Mouse (Mus musculus) left cerebral cortex, adult 2 months (tissue): ENCODE data around the gene Kif1b. TPM values are rescaled to one million over a fixed set of nuclear protein-coding genes. Genes with fewer than 3 reads are reported as not detected.
"Not testable (repeated sequence)": the region's sequence is repeated elsewhere in the genome, so short reads cannot be mapped to it uniquely, and the experiment has no call there.

Source experiments
- DNase-seq, 2 experiments: peaks; one replicate each; pipeline ENCODE4 v3.0.0; 2021 to 2022; ENCODE audit warnings: low spot score in 2 of 2, mixed read lengths in 1 of 2; ENCODE audit errors: extremely low spot score in 1 of 2
- H3K27ac ChIP-seq: fragments of 200-600 bp; 2 replicates; pipeline ENCODE4 v1.8.1; 2022
- H3K4me3 ChIP-seq: fragments of 200-600 bp; 2 replicates; pipeline ENCODE4 v1.8.1; 2022
- CTCF ChIP-seq: fragments of 200-600 bp; IDR thresholded peaks from 2 replicates; pipeline ENCODE4 v1.8.1; 2022; ENCODE audit warnings: antibody characterized with exemption, mild to moderate bottlenecking, moderate library complexity
- intact Hi-C: fragments of 180-260 bp; cut with DNase I; formaldehyde crosslinking; loops from one replicate; pipeline ENCODE4 v1.15.1; 2025
- total RNA-seq, 2 experiments: library from RNA; stranded (reverse); gene quantifications; 2 replicates each; pipeline ENCODE4 v1.2.3; 2021

The Kif1b gene
- total RNA-seq, 2 experiments from 2014 or later = 444 to 487 TPM

GRCm38 (mm10) chr4:149173661-149174060 lies 133.8 kb downstream of the Kif1b start:
- DNase-seq = no peak

GRCm38 (mm10) chr4:149172666-149173065 lies 134.8 kb downstream of the Kif1b start:
- intact Hi-C loops = no loop called here
- TF ChIP-seq CTCF = no peak
- no peak for DNase-seq
- Histone ChIP-seq H3K27ac (peak overlapping the region; percentile 50), H3K4me3 (no peak overlapping the region)

More at GRCm38 (mm10) chr4:149173661-149174060, 133.8 kb downstream of the Kif1b start:
- H3K27ac ChIP-seq = no peak overlapping the region
- no peak for TF ChIP-seq CTCF
- H3K4me3 ChIP-seq = no peak overlapping the region
- intact Hi-C loops = no loop called here

- intact Hi-C loops = no loop called here
- DNase-seq = no peak
- peak; percentile 17 for TF ChIP-seq CTCF
- H3K27ac ChIP-seq = peak overlapping the region; percentile 50
- no peak overlapping the region for H3K4me3 ChIP-seq
Observed at GRCm38 (mm10) chr4:149172083-149172482, 135.4 kb downstream of the Kif1b start.

DNA sequence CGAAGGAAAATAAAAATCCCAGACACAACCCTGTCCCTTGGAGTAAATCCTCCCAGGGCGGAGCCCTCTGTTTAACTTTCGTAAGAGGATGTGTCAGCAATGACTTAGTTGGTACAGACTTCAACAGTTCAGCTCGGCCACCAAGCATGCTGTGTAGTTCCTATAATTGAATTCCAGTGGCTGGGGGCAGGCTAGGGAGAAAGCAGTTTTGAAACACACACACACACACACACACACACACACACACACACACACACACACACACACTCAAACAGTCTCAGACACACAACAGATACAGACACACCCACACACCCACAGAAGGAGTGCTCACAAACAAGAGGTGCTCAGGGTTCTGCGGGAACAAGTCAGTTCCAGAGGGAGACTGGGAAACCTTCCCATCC lies 135.9 kb downstream of the Kif1b start:
- no peak for TF ChIP-seq CTCF
- no peak for DNase-seq
- Histone ChIP-seq H3K4me3 (no peak overlapping the region), H3K27ac (no peak overlapping the region)
- intact Hi-C loops = no loop called here

DNA sequence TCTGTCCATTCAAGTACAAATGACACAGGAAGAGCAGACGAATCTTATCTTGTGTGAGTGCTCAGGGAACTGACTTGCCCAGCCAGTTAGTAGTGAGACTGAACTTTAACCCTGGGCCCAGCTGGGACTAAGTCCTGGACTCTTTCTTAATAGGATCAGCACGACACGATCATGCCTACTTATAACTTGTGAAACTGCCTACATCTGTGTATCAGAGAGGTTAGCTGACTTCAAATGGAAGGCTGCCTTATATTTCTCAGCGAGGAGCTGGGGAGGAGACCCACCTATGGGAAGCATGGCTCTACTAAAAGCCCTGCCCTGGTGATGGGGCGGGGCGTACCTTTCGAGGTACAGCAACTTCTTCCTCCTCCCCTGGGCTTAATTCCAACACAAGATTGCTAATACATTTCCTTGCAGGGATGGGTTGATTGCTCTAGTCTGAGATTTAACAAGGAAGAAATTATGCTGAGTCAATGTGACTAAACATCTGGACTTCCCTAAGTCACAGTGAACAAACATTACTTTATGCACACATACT lies 137.0 kb downstream of the Kif1b start:
- TF ChIP-seq CTCF = no peak
- H3K4me3 ChIP-seq = no peak overlapping the region
- DNase-seq = no peak
- H3K27ac ChIP-seq = no peak overlapping the region
- intact Hi-C loops = no loop called here

GRCm38 (mm10) chr4:149169926-149170325 lies 137.6 kb downstream of the Kif1b start:
- not testable (repeated sequence) for H3K4me3 ChIP-seq, H3K27ac ChIP-seq, DNase-seq
- intact Hi-C loops = loop anchor here (5.0 kb wide), 1 partner anchor 137 kb away; the partner anchor contains the start of gene Kif1b

- intact Hi-C loops = loop anchor here (5.0 kb wide), 1 partner anchor 139 kb away; the partner anchor contains the start of gene Kif1b
- no peak for DNase-seq
- Histone ChIP-seq H3K4me3 (no peak overlapping the region), H3K27ac (no peak overlapping the region)
- no peak for TF ChIP-seq CTCF
Observed at GRCm38 (mm10) chr4:149168016-149168415, 139.5 kb downstream of the Kif1b start.

DNA sequence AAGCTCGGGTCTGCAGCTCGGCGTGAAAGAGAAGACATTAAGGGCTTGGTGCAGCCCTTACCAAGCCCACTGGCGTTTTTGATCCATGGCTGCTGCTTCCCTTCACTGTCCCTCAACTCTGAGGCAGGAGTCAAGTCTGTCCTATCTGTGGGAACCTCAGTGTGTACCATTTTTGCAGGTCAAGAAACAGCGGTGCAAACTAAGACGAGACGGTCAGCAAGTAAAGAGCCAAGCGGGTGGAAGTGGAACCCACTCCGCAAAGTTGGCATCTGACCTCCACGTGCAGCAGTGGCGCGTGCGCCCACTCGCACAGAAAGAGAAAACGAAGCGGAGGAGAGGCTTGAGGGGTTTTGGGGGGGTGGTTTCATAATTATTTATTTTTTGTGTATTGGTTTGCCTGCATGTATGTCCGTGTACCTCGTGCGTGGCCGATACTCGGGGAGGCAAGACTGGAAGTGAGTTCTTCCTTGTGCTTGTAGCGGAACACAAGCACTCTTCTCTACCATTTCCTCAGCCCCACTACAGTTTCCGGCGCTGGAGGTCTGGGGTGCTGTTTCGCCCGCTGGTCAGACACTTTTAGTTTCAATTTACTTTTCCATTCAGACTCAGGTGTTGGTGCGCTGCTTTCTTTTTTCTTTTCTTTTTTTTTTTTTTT lies 140.4 kb downstream of the Kif1b start:
- no peak for TF ChIP-seq CTCF
- Histone ChIP-seq H3K27ac (peak overlapping the region; percentile 20), H3K4me3 (peak overlapping the region; percentile 94)
- intact Hi-C loops = loop anchor here (5.0 kb wide), 1 partner anchor 140 kb away; the partner anchor contains the start of gene Kif1b
- no peak for DNase-seq

DNA sequence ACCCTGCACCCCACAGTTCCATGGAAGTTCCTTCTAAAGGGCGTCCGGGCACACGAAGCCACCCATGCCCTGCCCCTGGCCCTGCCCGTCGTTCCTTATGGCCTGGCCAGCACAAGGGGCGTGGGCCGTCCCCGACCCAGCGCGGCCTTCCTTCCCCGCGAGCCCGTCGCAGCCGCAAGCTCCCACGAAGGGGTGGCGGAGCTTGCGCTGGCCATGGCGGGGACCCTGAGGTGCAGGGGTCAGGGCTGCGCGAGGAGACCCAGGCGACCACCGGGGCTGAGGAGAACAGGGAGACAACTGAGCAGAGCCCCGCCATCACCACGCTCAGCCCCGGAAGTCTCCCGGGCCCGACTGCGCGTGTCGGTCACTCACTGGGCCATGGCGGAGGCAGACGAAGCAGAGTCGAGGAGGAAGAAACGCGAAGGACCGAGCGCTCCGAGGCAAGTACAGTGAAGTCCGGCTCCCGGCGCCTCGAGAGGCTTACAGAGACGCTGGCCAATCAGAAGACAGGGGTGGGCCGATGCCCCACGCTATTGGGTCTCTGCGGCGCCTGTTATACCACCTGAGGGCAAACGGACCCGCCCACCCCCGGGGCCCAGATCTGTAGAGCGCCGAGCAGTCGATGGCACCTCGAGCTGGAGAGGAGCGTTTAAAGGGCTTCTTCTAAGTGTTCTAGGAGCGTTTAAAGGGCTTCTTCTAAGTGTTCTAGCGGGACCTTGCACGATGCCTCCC lies 141.1 kb downstream of the Kif1b start, which contains the start of gene Pgd:
Gene Pgd, minus strand, starts transcription at position 557 of the 732 bp plus-strand sequence.
- TF ChIP-seq CTCF = no peak
- peak; percentile 95 to 97 for DNase-seq
- Histone ChIP-seq H3K4me3 (peak within 1 kb of the TSS; percentile 94), H3K27ac (peak within 1 kb of the TSS; percentile 86)
- intact Hi-C loops = loop anchor here (5.0 kb wide), 1 partner anchor 141 kb away; the partner anchor contains the start of gene Kif1b

DNA sequence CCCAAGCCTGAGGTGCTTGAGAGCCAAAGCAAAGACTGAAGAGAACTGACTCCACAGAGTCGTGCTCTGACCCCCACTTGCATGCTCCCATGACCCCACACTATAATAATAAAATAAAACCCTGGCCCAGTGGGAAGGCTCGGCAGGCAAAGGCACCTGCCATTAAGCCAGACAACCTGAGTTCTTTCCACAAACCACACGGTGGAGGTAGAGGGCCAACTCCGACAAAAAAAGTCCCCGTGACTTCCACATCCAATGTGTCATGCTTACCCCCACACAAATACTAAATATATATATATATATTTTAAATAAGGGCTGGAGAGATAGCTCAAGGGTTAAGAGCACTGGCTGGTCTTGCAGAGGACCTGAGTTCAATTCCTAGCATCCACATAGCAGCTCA lies 143.3 kb downstream of the Kif1b start:
- no peak overlapping the region for H3K4me3 ChIP-seq
- no peak overlapping the region for H3K27ac ChIP-seq
- TF ChIP-seq CTCF = peak; percentile 34
- intact Hi-C loops = no loop called here
- DNase-seq = no peak

GRCm38 (mm10) chr4:149163196-149163595 lies 144.3 kb downstream of the Kif1b start:
- intact Hi-C loops = no loop called here
- Histone ChIP-seq H3K27ac (no peak overlapping the region), H3K4me3 (no peak overlapping the region)
- no peak for TF ChIP-seq CTCF
- no peak for DNase-seq

DNA sequence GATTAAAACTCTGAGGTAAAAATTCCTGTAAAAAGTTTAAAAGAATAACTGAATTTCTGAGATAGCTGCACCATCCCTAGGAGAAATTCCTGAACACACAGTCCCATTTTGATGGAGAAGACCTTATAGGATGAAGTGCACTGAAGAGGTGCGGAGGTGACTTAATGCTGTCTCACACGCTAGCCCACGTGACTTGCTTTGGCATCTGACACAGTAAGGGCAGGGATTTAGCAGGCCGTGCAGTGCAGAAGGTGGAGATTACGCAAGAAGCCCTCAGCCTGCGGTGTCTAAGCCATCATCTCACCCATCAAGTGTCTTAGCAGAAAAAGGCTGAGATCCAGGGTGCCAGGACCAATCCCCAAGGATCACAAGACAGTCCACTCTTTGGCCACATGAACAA lies 146.3 kb downstream of the Kif1b start:
- no peak for TF ChIP-seq CTCF
- Histone ChIP-seq H3K27ac (no peak overlapping the region), H3K4me3 (no peak overlapping the region)
- intact Hi-C loops = no loop called here
- no peak for DNase-seq
